Mouse (Mus musculus) lung, adult 2 months (tissue): ENCODE data around the gene Fstl1.

ENCODE experiments used
- CTCF ChIP-seq: fragments of 200-500 bp; IDR thresholded peaks from 2 replicates; pipeline ENCODE4 v1.5.1; 2011; ENCODE audit warnings: mild to moderate bottlenecking, low read length, control low read depth; ENCODE audit not compliant: insufficient read depth
- POLR2A ChIP-seq: fragments of 200-500 bp; IDR thresholded peaks from 2 replicates; pipeline ENCODE4 v1.6.1; 2011; ENCODE audit warnings: low read depth, mild to moderate bottlenecking, control low read depth, low read length, borderline replicate concordance; ENCODE audit errors: extremely low read depth

DNA sequence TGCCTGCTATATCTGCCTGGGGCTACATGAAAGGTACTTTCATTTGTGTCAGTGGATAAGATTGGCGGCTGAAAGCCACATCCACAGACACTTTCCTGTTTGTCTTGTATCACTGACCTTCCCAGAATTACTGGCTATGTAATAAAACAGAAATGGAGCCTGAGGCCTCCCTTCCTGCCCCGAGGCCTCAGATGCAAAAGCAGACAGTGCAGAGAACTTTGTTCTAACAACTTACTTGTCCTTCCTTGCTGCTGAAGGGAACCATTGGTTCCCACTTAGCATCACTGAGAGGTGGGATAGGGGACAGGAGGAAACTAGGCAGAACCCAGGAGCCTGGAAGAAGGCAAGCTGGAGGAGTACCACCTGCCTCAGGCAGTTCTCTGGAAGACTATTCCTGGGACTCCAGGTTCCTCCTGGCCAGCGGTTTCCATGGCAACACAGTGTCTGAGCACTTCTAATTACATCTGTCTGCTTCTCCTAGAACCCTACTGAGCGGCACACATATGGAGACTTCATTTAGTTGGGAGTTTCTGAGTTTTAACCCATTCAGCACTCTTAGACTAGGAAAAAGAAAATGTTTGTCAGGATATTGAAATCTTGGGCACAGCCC lies 26.1 kb downstream of the Fstl1 start:
- TF ChIP-seq POLR2A (no peak), CTCF (no peak)
